Mouse (Mus musculus) liver, embryonic 14.5 days (tissue): ENCODE measurements at regions not wholly inside any gene's neighbourhood (a gene's known extent, or its start where the extent isn't known, plus 50 kb on each side); places are given as distances from the start of the nearest gene placed in this dataset.

Source experiments
- CTCF ChIP-seq: IDR thresholded peaks from 2 replicates; pipeline ENCODE4 v1.5.1; 2016; ENCODE audit warnings: antibody characterized with exemption, low read depth, control low read depth
- EP300 ChIP-seq: IDR thresholded peaks from 2 replicates; pipeline ENCODE4 v1.6.1; 2016; ENCODE audit warnings: antibody characterized with exemption, low read depth

DNA sequence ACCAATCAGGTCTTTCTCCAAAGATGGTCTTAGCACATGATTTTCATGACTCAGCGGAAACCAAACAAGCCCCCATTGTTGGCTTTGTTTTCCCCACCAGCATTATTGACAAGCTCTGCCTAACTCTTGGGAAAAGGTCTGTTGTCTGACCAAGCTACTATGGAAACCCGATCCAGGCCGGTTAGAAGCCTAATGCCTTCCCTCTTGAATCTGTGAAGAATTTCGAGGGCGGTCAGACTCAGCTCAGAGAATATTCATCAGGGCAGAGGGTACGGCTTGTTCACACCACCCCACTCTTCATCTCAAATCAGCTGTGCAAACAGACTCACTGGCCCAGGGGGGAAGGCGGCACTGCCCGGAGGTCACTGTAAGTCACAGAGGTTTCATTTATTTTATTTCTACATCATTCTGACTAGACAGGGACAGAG lies 90.7 kb upstream of the Arhgap5 start:
- TF ChIP-seq CTCF (no peak), EP300 (no peak)
